Mouse (Mus musculus): ENCODE measurements around the gene Kank2. TPM values are rescaled to one million over a fixed set of nuclear protein-coding genes. Genes with fewer than 3 reads are reported as not detected.

The Kank2 gene
- polyA plus RNA-seq, 1 experiment: 23.0 TPM

DNA sequence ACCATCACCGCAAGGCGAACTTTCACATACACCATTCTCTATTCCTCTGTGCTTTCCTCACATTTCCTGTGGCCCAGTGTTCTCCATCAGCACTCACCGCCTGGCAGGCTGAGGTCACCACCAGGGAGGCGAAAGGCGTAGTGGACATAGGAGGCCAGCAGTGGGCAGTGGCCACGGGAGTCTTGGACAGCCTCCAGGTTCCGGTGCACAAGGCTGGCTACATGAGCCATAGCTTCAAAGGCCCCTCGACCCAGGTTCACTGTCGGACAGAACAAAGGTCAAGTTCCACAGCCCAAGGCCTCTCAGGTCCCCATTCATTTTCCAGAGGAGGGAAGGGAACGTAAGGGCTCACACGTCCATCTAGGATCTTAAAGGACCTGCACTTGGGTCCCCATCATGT lies 32.4 kb upstream of the Kank2 start:
- whole genome bisulfite sequencing: 86% methylated on average over 11 of the region's 11 CpGs
- Histone ChIP-seq H3K4me3 (ENCODE audit: low read depth, low read length) (no peak overlapping the region), H3K27ac (ENCODE audit: insufficient read depth, low read depth, low read length) (no peak overlapping the region), H3K36me3 (ENCODE audit: control insufficient read depth, insufficient read depth, low read length) (0 out of 2 replicates have a peak, but pooled peaks cover 10% of the 10 kb centered on the region), H3K4me1 (ENCODE audit: control insufficient read depth, insufficient read depth, insufficient read length, low read length) (peaks cover 6% of the 10 kb centered on the region; the same call in 1 of the 2 replicates), H3K27me3 (ENCODE audit: control insufficient read depth, insufficient read depth, low read length) (no peaks in the 10 kb centered on the region)
- no peak for TF ChIP-seq CTCF (IDR thresholded peaks at IDR 0.05; ENCODE audit: extremely low read depth, insufficient read length, insufficient replicate concordance, low read depth, low read length)
- no peak for TF ChIP-seq POLR2A (IDR thresholded peaks at IDR 0.05; ENCODE audit: low read depth, low read length)

DNA sequence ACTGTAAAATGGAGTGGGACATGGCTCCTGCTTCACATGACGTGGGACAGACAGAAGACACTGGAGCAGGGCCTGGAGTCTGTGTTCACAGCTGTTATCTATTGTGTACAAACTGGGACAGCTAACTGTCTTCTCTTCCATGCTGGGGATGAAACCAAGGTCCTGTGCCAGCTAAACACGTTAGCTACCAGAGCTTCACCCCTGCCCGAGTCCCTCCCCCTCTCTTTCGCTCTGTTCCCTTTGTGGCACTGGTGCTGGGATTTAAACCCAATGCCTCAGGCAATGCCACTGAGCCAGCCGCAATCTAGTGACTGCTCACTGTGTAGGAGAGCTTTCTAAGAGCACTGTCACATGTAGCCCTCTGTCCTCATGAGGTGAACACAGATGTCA lies 31.9 kb upstream of the Kank2 start:
- no peak overlapping the region for H3K4me3 ChIP-seq (ENCODE audit: low read depth, low read length)

DNA sequence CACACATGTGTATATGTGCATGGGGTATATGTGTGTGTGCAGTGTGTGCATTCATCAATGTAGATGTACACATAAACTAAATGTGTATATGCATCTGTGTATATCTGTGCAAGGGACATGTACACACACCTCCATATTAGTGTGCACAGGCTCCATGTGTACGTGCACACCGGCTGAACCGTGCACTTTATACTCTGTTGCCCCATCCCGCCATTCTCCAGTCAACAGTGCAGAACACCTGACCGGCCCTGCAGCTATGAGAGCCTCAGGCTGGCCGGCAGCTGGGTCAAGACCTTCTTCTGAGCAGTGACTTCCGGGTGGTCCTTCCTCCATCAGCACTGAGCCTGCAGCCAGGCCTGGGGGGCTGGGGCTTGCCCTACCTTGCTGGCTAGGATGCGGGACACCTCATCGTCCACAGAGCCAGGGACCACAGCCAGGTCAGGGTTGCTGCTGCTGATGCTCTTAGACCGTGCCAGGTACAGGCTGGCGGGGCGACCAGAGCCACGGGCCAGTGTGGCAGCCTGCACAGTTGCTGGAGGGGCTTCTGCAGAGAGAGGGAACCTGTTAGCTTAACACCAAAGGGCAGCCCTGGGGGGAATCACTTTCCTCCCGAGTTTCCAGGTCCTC lies 31.4 kb upstream of the Kank2 start:
- no peak for TF ChIP-seq POLR2A (IDR thresholded peaks at IDR 0.05; ENCODE audit: low read depth, low read length)
- no peak for TF ChIP-seq CTCF (IDR thresholded peaks at IDR 0.05; ENCODE audit: extremely low read depth, insufficient read length, insufficient replicate concordance, low read depth, low read length)
- Histone ChIP-seq H3K36me3 (ENCODE audit: control insufficient read depth, insufficient read depth, low read length) (0 out of 2 replicates have a peak, but pooled peaks cover 10% of the 10 kb centered on the region), H3K27ac (ENCODE audit: insufficient read depth, low read depth, low read length) (no peak overlapping the region), H3K27me3 (ENCODE audit: control insufficient read depth, insufficient read depth, low read length) (no peaks in the 10 kb centered on the region), H3K4me3 (ENCODE audit: low read depth, low read length) (no peak overlapping the region), H3K4me1 (ENCODE audit: control insufficient read depth, insufficient read depth, insufficient read length, low read length) (peaks cover 1% of the 10 kb centered on the region; the same call in 1 of the 2 replicates)
- WGBS: 90% methylated on average over 14 of the region's 14 CpGs

More for the DNA sequence above, 31.9 kb upstream of the Kank2 start:
- WGBS: 86% methylated on average over 5 of the region's 5 CpGs
- Histone ChIP-seq H3K27me3 (ENCODE audit: control insufficient read depth, insufficient read depth, low read length) (no peaks in the 10 kb centered on the region), H3K36me3 (ENCODE audit: control insufficient read depth, insufficient read depth, low read length) (0 out of 2 replicates have a peak, but pooled peaks cover 10% of the 10 kb centered on the region), H3K4me1 (ENCODE audit: control insufficient read depth, insufficient read depth, insufficient read length, low read length) (peaks cover 4% of the 10 kb centered on the region; the same call in 1 of the 2 replicates), H3K27ac (ENCODE audit: insufficient read depth, low read depth, low read length) (no peak overlapping the region)
- TF ChIP-seq POLR2A (IDR thresholded peaks at IDR 0.05; ENCODE audit: low read depth, low read length): no peak

DNA sequence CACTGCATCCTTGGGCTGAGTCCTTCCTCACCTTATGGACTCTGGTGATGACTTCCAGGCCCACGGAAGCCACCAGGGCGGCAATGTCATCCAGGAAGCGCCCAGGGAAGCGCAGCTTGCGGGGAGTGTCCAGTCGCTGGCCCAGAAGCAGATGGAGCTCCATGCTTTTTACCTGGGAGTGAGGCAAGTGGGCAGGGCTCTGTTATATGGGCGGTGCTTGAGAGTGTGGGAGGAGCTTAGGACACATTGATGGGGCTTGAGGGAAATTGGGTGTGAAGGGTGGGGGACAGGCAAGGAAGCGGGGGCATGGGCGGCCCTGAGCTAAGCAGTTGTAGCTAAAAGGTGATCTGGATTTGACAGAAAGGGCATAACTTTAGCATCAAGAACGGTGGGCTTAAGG lies 25.8 kb upstream of the Kank2 start:
- Histone ChIP-seq H3K27ac (ENCODE audit: insufficient read depth, low read depth, low read length) (no peak overlapping the region), H3K36me3 (ENCODE audit: control insufficient read depth, insufficient read depth, low read length) (0 out of 2 replicates have a peak, but pooled peaks cover under 1% of the 10 kb centered on the region), H3K4me1 (ENCODE audit: control insufficient read depth, insufficient read depth, insufficient read length, low read length) (no peaks in the 10 kb centered on the region), H3K27me3 (ENCODE audit: control insufficient read depth, insufficient read depth, low read length) (no peaks in the 10 kb centered on the region), H3K4me3 (ENCODE audit: low read depth, low read length) (no peak overlapping the region)
- TF ChIP-seq POLR2A (IDR thresholded peaks at IDR 0.05; ENCODE audit: low read depth, low read length) (no peak), CTCF (IDR thresholded peaks at IDR 0.05; ENCODE audit: extremely low read depth, insufficient read length, insufficient replicate concordance, low read depth, low read length) (no peak)
- WGBS: 82% methylated on average over 10 of the region's 10 CpGs

DNA sequence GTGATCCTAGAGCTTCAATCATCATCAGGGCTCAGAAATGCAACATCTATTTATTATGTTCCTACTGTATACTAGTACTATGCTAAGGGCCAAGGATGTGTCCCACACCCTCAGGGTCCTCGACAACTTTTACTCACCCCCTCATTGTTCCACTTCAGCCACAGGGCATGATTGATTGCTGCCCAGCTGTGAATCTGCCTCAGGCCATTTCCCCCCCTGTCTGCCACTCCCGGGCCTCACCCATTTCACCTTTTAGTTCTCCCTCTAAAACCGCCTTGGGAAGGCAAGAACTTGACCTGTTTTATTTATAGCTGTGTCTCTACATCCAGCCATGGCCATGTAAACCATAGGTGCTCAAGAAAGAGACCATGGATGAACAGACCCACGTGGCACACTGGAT lies 25.4 kb upstream of the Kank2 start:
- 63% methylated on average over 4 of the region's 4 CpGs for WGBS
- no peaks in the 10 kb centered on the region for H3K4me1 ChIP-seq (ENCODE audit: control insufficient read depth, insufficient read depth, insufficient read length, low read length)
- no peaks in the 10 kb centered on the region for H3K36me3 ChIP-seq (ENCODE audit: control insufficient read depth, insufficient read depth, low read length)
- H3K27ac ChIP-seq (ENCODE audit: insufficient read depth, low read depth, low read length): no peak overlapping the region
- no peaks in the 10 kb centered on the region for H3K27me3 ChIP-seq (ENCODE audit: control insufficient read depth, insufficient read depth, low read length)
- H3K4me3 ChIP-seq (ENCODE audit: low read depth, low read length): no peak overlapping the region
- TF ChIP-seq CTCF (IDR thresholded peaks at IDR 0.05; ENCODE audit: extremely low read depth, insufficient read length, insufficient replicate concordance, low read depth, low read length): no peak
- TF ChIP-seq POLR2A (IDR thresholded peaks at IDR 0.05; ENCODE audit: low read depth, low read length): no peak

DNA sequence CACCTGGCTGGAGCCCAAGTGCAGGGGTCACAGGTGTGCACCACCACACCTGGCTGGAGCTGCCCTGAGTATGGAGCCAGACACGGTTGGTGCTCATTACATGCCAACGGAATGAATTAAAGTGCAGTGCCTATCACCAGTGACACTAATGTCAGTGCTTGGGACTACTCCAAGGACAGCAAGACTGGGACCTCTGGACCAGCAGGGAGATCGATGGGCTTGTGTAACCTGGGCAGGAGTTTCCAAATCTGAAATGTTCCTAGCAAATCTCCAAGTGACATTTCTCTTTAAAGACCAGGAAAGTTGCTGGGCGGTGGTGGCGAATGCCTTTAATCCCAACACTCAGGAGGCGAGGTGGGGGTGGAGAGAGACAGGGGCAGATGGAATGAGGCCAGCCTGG lies 24.1 kb upstream of the Kank2 start:
- Histone ChIP-seq H3K27me3 (ENCODE audit: control insufficient read depth, insufficient read depth, low read length) (no peaks in the 10 kb centered on the region), H3K36me3 (ENCODE audit: control insufficient read depth, insufficient read depth, low read length) (peaks cover 1% of the 10 kb centered on the region; the same call in 1 of the 2 replicates), H3K4me1 (ENCODE audit: control insufficient read depth, insufficient read depth, insufficient read length, low read length) (no peaks in the 10 kb centered on the region), H3K4me3 (ENCODE audit: low read depth, low read length) (no peak overlapping the region), H3K27ac (ENCODE audit: insufficient read depth, low read depth, low read length) (no peak overlapping the region)
- no peak for TF ChIP-seq CTCF (IDR thresholded peaks at IDR 0.05; ENCODE audit: extremely low read depth, insufficient read length, insufficient replicate concordance, low read depth, low read length)
- no peak for TF ChIP-seq POLR2A (IDR thresholded peaks at IDR 0.05; ENCODE audit: low read depth, low read length)
- 71% methylated on average over 6 of the region's 6 CpGs for WGBS

DNA sequence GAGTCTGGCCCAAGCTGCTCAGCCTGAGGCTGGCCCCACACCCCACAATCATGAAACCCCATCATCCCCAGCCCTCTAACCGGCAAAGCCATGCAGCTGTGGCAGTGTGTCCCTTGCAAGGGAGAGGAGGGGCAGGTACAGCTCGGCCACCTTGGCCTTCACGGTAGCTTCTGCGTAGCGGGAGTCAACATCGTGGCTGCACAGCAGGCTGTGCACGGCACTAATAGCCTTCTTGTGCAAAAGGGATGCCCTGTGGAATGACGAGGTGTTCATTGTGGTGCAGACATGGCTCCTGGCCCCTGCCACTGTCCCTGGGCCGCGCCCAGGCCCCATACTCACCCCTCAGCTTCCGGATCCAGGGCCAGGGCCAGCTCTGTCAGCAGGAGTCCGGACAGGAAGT lies 21.6 kb upstream of the Kank2 start:
- H3K27me3 ChIP-seq (ENCODE audit: control insufficient read depth, insufficient read depth, low read length): no peaks in the 10 kb centered on the region
- H3K4me3 ChIP-seq (ENCODE audit: low read depth, low read length): no peak overlapping the region

More for the DNA sequence above, 21.6 kb upstream of the Kank2 start:
- no peak for TF ChIP-seq POLR2A (IDR thresholded peaks at IDR 0.05; ENCODE audit: low read depth, low read length)
- no peak for TF ChIP-seq CTCF (IDR thresholded peaks at IDR 0.05; ENCODE audit: extremely low read depth, insufficient read length, insufficient replicate concordance, low read depth, low read length)
- no peaks in the 10 kb centered on the region for H3K4me1 ChIP-seq (ENCODE audit: control insufficient read depth, insufficient read depth, insufficient read length, low read length)
- H3K36me3 ChIP-seq (ENCODE audit: control insufficient read depth, insufficient read depth, low read length): peaks cover 12% of the 10 kb centered on the region; the same call in 1 of the 2 replicates
- whole genome bisulfite sequencing: 80% methylated on average over 12 of the region's 12 CpGs
- H3K27ac ChIP-seq (ENCODE audit: insufficient read depth, low read depth, low read length): no peak overlapping the region
